Mouse (Mus musculus) testis, adult 2 months (tissue): ENCODE data around the gene 9130008F23Rik. TPM values are rescaled to one million over a fixed set of nuclear protein-coding genes. Genes with fewer than 3 reads are reported as not detected.
A peak's percentile ranks its signal among the peaks of the same experiment; 100 is the strongest.

Experiments
- H3K27ac ChIP-seq: fragments of 200-500 bp; 2 replicates; pipeline ENCODE4 v1.5.1; 2012; ENCODE audit warnings: low read depth, low read length; ENCODE audit not compliant: control insufficient read depth, insufficient read depth
- H3K27me3 ChIP-seq: fragments of 200-500 bp; 2 replicates; pipeline ENCODE4 v1.6.1; 2012; ENCODE audit warnings: mild to moderate bottlenecking, low read length, moderate library complexity; ENCODE audit not compliant: control insufficient read depth, insufficient read depth
- H3K36me3 ChIP-seq: fragments of 200-500 bp; 2 replicates; pipeline ENCODE4 v1.6.1; 2012; ENCODE audit warnings: mild to moderate bottlenecking, low read length; ENCODE audit not compliant: control insufficient read depth, insufficient read depth
- H3K4me1 ChIP-seq: fragments of 200-500 bp; 2 replicates; pipeline ENCODE4 v1.6.1; 2012; ENCODE audit warnings: low read length; ENCODE audit not compliant: control insufficient read depth, insufficient read depth
- H3K4me3 ChIP-seq: fragments of 200-500 bp; 2 replicates; pipeline ENCODE4 v1.5.1; 2012; ENCODE audit warnings: low read depth, mild to moderate bottlenecking, low read length, moderate library complexity, mixed read lengths; ENCODE audit not compliant: control insufficient read depth
- CTCF ChIP-seq: fragments of 200-500 bp; IDR thresholded peaks from 2 replicates; pipeline ENCODE4 v1.5.1; 2012; ENCODE audit warnings: low read depth, mild to moderate bottlenecking, inconsistent platforms, low read length, moderate library complexity; ENCODE audit not compliant: control insufficient read depth, insufficient read depth, insufficient replicate concordance
- POLR2A ChIP-seq: fragments of 200-500 bp; IDR thresholded peaks from 2 replicates; pipeline ENCODE4 v1.6.1; 2012; ENCODE audit warnings: low read depth, mild to moderate bottlenecking, inconsistent platforms, low read length, moderate library complexity; ENCODE audit not compliant: control insufficient read depth
- polyA plus RNA-seq: library from polyadenylated mRNA; depleted of rRNA; stranded (reverse); fragments of >200 nt; gene quantifications from 2 replicates; pipeline ENCODE4 v1.2.3, GENCODE M21; 2012; rRNA removed

The 9130008F23Rik gene
- polyA plus RNA-seq = 0.23 and 0.28 TPM in 2 replicates

GRCm38 (mm10) chr17:40879924-40880691 lies at the start of gene 9130008F23Rik:
Gene 9130008F23Rik, minus strand, starts transcription at chr17:40880559.
- Histone ChIP-seq H3K4me3 (peak within 1 kb of the TSS; percentile 71), H3K36me3 (no peaks in the 10 kb centered on the region), H3K4me1 (no peaks in the 10 kb centered on the region; the same call in 1 of the 2 replicates), H3K27me3 (no peaks in the 10 kb centered on the region), H3K27ac (no peak within 1 kb of the TSS)
- TF ChIP-seq CTCF (no peak), POLR2A (no peak)

- H3K27me3 ChIP-seq = no peaks in the 10 kb centered on the region
- H3K4me1 ChIP-seq = no peaks in the 10 kb centered on the region
Measured at GRCm38 (mm10) chr17:40915499-40915898, 35.1 kb upstream of the 9130008F23Rik start.

GRCm38 (mm10) chr17:40914250-40914649 lies 33.9 kb upstream of the 9130008F23Rik start, which contains the start of gene Glyatl3:
Gene Glyatl3, minus strand, starts transcription at chr17:40914350.
- Histone ChIP-seq H3K4me1 (no peaks in the 10 kb centered on the region), H3K36me3 (no peaks in the 10 kb centered on the region), H3K4me3 (no peak within 1 kb of the TSS), H3K27ac (no peak within 1 kb of the TSS), H3K27me3 (no peaks in the 10 kb centered on the region)
- TF ChIP-seq CTCF (no peak), POLR2A (no peak)

More at GRCm38 (mm10) chr17:40915499-40915898, 35.1 kb upstream of the 9130008F23Rik start:
- H3K36me3 ChIP-seq = no peaks in the 10 kb centered on the region
- TF ChIP-seq CTCF (no peak), POLR2A (no peak)
- H3K4me3 ChIP-seq = no peak overlapping the region
- H3K27ac ChIP-seq = no peak overlapping the region

GRCm38 (mm10) chr17:40904721-40905154 lies 24.4 kb upstream of the 9130008F23Rik start:
- H3K4me1 ChIP-seq = peaks cover 3% of the 10 kb centered on the region
- H3K27ac ChIP-seq = no peak overlapping the region
- TF ChIP-seq POLR2A (no peak), CTCF (no peak)
- H3K4me3 ChIP-seq = peak overlapping the region; percentile 14
- no peaks in the 10 kb centered on the region for H3K27me3 ChIP-seq
- H3K36me3 ChIP-seq = no peaks in the 10 kb centered on the region

- H3K27ac ChIP-seq = no peak overlapping the region
- no peaks in the 10 kb centered on the region for H3K27me3 ChIP-seq
- H3K36me3 ChIP-seq = no peaks in the 10 kb centered on the region
- H3K4me1 ChIP-seq = peaks cover 3% of the 10 kb centered on the region
- TF ChIP-seq CTCF = no peak
- TF ChIP-seq POLR2A = no peak
- H3K4me3 ChIP-seq = no peak overlapping the region
Measured at GRCm38 (mm10) chr17:40904056-40904597, 23.8 kb upstream of the 9130008F23Rik start.

- Histone ChIP-seq H3K4me1 (peaks cover 3% of the 10 kb centered on the region), H3K36me3 (no peaks in the 10 kb centered on the region), H3K27me3 (no peaks in the 10 kb centered on the region), H3K4me3 (no peak overlapping the region), H3K27ac (no peak overlapping the region)
- no peak for TF ChIP-seq CTCF
- TF ChIP-seq POLR2A = no peak
Measured at GRCm38 (mm10) chr17:40903345-40903744, 23.0 kb upstream of the 9130008F23Rik start.

- TF ChIP-seq POLR2A (no peak), CTCF (no peak)
- H3K36me3 ChIP-seq = no peaks in the 10 kb centered on the region
Measured at GRCm38 (mm10) chr17:40899783-40900363, 19.5 kb upstream of the 9130008F23Rik start.

More at GRCm38 (mm10) chr17:40899783-40900363, 19.5 kb upstream of the 9130008F23Rik start:
- peaks cover 3% of the 10 kb centered on the region for H3K4me1 ChIP-seq
- H3K4me3 ChIP-seq = no peak overlapping the region
- H3K27me3 ChIP-seq = no peaks in the 10 kb centered on the region
- no peak overlapping the region for H3K27ac ChIP-seq
